Mouse (Mus musculus): ENCODE results near the gene Ntrk2. TPM values are rescaled to one million over a fixed set of nuclear protein-coding genes. Genes with fewer than 3 reads are reported as not detected.

Gene Ntrk2
- total and polyA plus RNA-seq, 3 experiments, result 20.5 to 30.0 (median 29.4) TPM

GRCm38 (mm10) chr13:59117233-59117632 is 310.9 kb downstream of the Ntrk2 start:
- no peak for DNase-seq

- no peak for DNase-seq
Measured at GRCm38 (mm10) chr13:59119596-59120394, 313.4 kb downstream of the Ntrk2 start.

DNA sequence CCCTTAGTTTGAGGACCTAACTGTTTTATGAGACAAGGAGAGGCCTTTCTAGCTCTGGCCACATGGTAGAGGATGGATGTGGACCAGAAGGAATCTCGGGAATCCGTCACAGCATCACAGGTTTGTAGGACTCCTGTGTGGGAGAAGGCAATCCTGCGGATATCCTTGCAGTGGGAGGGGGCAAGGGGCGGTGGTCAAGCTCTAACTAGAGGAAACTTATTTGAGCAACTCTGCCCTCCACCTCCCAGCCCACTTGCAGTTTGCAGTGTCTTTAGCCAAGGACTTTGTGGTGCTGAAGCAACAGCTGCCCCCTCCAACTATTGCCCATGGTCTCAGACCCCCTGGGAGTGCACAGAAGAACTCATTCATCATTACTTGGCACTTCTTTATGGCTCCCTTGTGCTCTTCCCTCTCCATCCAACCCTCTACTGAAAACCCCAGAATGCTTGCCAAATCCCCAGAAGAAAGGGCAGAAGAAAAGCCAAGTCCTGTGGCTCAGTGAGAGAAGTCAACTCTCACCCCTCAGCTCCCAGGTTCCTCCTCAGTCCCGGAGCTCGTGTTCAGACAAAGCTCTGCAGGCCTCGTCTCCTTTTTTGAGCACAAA is 336.9 kb downstream of the Ntrk2 start:
- peak; percentile 4 for DNase-seq

DNA sequence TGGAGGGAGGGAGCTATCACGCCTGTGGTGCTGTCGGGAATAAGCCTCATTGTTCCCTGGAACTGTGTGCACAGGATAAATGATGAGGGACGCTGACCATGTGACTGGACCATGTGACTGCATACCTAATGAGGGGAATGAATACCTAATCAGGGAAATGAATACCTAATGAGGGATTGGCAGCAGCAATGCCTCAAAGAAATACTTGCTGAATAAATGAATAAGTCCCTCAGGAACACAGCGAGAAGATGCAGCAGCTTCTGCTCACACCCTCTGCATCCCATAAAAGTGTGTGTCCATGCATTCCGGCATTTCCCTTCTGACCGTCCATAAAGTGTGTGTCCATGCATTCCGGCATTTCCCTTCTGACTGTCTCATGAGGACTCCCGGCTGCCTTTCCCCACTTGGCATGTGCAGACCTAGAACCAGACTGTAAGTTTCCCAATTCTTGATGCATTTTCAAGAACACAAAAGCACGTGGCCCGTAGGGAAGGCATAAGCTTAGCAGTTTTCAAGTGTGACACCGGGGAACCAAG is 338.0 kb downstream of the Ntrk2 start:
- peak; percentile 5 for DNase-seq

- DNase-seq, result peak; percentile 59
Measured at GRCm38 (mm10) chr13:59145677-59146555, 339.5 kb downstream of the Ntrk2 start.

DNA sequence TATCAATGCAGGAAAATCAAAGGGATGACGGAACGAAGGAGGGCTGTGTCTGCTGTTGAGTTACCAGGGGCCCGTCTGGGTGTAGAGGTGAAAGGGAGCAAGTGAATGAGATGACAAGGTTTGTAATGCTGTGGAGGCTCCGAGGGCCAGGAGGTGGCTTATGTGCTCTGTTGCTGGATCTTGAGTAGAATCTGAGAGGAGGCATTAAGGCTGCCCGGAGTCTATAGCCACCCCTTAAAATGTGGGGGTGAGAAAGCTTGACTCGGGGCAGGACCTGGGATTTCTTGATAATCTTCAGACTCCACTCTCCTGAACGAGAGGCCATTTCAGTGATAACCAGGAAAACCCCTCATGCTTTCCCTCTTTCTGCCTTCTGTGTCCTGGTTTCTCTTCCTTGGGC is 340.2 kb downstream of the Ntrk2 start:
- no peak for DNase-seq

- DNase-seq, result no peak
Measured at GRCm38 (mm10) chr13:59147976-59148375, 341.6 kb downstream of the Ntrk2 start.

DNA sequence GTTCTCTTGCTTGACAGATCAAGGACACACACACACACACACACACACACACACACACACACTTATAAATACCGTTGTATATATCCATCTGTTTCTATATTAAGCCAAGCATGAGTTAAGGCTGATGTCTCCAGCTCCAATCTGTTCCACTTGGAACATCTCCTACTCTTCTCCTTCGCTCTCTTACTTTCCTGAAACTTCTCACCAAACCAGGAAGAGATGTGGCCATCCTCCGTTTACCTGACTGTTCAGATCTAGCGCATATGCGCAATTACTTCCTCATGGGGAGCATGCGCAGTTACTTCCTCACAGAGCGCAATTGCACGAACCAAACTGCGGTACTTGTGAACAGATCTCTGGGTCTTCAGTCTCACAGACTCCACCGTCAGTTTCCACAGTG is 342.4 kb downstream of the Ntrk2 start:
- no peak for DNase-seq

- DNase-seq, result no peak
Measured at GRCm38 (mm10) chr13:59164015-59164414, 357.6 kb downstream of the Ntrk2 start.

DNA sequence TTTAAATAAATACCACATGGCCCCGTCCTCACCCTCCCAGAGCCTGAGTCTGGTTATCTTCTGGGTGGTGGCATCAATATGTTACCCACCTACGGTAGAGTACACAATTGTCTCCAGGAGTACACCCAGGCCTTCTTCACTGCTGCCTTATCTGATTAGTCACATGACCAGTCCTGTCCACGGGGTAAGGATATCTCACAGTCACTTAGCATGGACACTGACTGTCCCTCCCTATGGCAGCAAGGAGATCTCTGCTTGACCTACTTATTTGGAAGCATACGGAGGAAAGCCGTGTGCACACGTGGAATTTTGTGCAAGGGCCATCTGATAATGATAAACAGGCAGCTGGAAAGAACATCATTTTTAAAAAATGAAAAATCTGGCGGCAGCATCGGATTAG is 367.5 kb downstream of the Ntrk2 start:
- DNase-seq, result no peak

GRCm38 (mm10) chr13:59176021-59176420 is 369.7 kb downstream of the Ntrk2 start:
- no peak for DNase-seq

- DNase-seq, result no peak
Measured at GRCm38 (mm10) chr13:59176485-59176884, 370.1 kb downstream of the Ntrk2 start.

GRCm38 (mm10) chr13:59177003-59177402 is 370.6 kb downstream of the Ntrk2 start:
- DNase-seq, result no peak

GRCm38 (mm10) chr13:59179986-59180385 is 373.6 kb downstream of the Ntrk2 start:
- no peak for DNase-seq

- DNase-seq, result no peak
Measured at GRCm38 (mm10) chr13:59180781-59181180, 374.4 kb downstream of the Ntrk2 start.

DNA sequence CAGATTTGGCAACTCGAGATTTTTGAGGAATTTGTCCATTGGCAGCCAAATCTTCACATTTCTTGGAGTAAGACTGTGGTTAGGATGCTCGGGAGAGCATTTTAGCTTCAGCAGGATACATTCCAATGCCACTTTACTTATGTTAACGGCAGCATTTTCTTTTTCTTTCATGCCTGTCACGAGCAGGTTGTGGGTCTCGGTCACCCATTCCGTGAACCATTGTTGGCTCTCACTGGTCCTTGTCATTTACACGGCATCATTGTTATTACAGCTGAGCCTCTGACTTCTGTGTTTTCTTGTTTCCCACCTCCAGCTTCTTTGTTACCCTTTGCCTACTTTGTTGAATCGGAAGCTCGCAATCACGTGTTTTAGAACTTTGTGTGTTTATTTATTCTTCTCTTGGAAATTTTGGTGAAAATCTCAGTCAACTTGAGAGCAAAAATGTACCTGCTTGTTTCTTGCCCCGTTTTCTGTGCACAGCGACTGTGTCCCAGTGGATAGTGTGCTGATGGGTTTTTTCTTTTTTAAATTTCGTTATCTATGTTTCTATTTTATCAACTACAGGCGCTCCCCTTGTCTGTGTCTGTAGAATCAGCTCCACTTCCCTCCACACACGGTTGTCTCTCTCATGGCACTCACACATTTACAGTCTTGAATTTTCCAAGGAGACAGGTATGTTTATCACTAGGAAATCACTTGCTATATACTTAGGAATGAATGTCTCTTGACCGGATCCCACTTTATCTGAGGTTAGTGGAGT is 375.0 kb downstream of the Ntrk2 start:
- DNase-seq, result no peak

DNA sequence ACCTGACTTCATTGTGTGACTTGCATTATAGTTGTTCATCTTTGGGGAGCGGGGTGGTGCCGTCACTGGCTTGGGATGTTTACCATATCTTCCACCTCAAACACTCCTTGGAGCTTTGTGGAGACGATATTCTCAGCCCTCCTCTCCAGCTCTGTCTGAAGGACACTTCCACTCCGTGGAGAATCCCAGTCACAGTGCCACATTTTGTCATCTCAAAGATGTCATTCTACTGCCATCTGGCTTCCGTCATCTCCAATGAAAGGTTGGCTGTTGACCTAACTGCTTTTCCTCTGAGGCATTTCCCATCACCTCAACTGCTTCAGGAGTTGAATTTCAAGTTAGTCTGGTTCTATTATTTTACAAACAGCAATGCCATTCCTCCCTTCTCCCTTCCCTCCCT is 376.3 kb downstream of the Ntrk2 start:
- DNase-seq, result peak; percentile 5

Measured in adrenal gland, adult 2 months (tissue).